Mouse (Mus musculus): ENCODE data around the gene Fam171a1.
A peak's percentile ranks its signal among the peaks of the same experiment; 100 is the strongest.
"Not testable (repeated sequence)": the region's sequence is repeated elsewhere in the genome, so short reads cannot be mapped to it uniquely, and the experiment has no call there.

The Fam171a1 gene

GRCm38 (mm10) chr2:3113866-3114265 lies at the start of gene Fam171a1:
Fam171a1 (plus strand) TSS chr2:3114224.
- no peak for DNase-seq (ENCODE audit: low spot score in 2 of 2)

- DNase-seq (ENCODE audit: low spot score in 2 of 2), result no peak
These were observed 44.9 kb upstream of the Fam171a1 start for GRCm38 (mm10) chr2:3069140-3069539.

GRCm38 (mm10) chr2:3088361-3088760 lies 25.7 kb upstream of the Fam171a1 start:
- DNase-seq (ENCODE audit: low spot score in 2 of 2), result not testable (repeated sequence)

GRCm38 (mm10) chr2:3089274-3089673 lies 24.8 kb upstream of the Fam171a1 start:
- DNase-seq (ENCODE audit: low spot score in 2 of 2), result no peak

- no peak for DNase-seq (ENCODE audit: low spot score in 2 of 2)
These were observed 17.9 kb upstream of the Fam171a1 start for GRCm38 (mm10) chr2:3096101-3096500.

GRCm38 (mm10) chr2:3099971-3100370 lies 14.1 kb upstream of the Fam171a1 start:
- no peak for DNase-seq (ENCODE audit: low spot score in 2 of 2)

- no peak for DNase-seq (ENCODE audit: low spot score in 2 of 2)
These were observed 12.6 kb upstream of the Fam171a1 start for GRCm38 (mm10) chr2:3101292-3101957.

- DNase-seq (ENCODE audit: low spot score in 2 of 2), result no peak
These were observed 11.7 kb upstream of the Fam171a1 start for GRCm38 (mm10) chr2:3102360-3102759.

- DNase-seq (ENCODE audit: low spot score in 2 of 2), result peak; percentile 28 to 40
These were observed 6.6 kb upstream of the Fam171a1 start for GRCm38 (mm10) chr2:3107471-3107870.

GRCm38 (mm10) chr2:3108431-3108830 lies 5.6 kb upstream of the Fam171a1 start:
- no peak for DNase-seq (ENCODE audit: low spot score in 2 of 2)

GRCm38 (mm10) chr2:3108834-3109233 lies 5.2 kb upstream of the Fam171a1 start:
- DNase-seq (ENCODE audit: low spot score in 2 of 2), result no peak

GRCm38 (mm10) chr2:3117855-3118202 lies 3.8 kb downstream of the Fam171a1 start:
- no peak for DNase-seq (ENCODE audit: low spot score in 2 of 2)

GRCm38 (mm10) chr2:3118203-3118941 lies 4.3 kb downstream of the Fam171a1 start:
- DNase-seq (ENCODE audit: low spot score in 2 of 2), result peak; percentile 87 to 89

- no peak for DNase-seq (ENCODE audit: low spot score in 2 of 2)
These were observed 4.9 kb downstream of the Fam171a1 start for GRCm38 (mm10) chr2:3118969-3119368.

- DNase-seq (ENCODE audit: low spot score in 2 of 2), result no peak
These were observed 5.4 kb downstream of the Fam171a1 start for GRCm38 (mm10) chr2:3119371-3119935.

- DNase-seq (ENCODE audit: low spot score in 2 of 2), result no peak
These were observed 8.5 kb downstream of the Fam171a1 start for GRCm38 (mm10) chr2:3122571-3122970.

GRCm38 (mm10) chr2:3127256-3127883 lies 13.3 kb downstream of the Fam171a1 start:
- DNase-seq (ENCODE audit: low spot score in 2 of 2), result no peak

GRCm38 (mm10) chr2:3128344-3128871 lies 14.4 kb downstream of the Fam171a1 start:
- no peak for DNase-seq (ENCODE audit: low spot score in 2 of 2)

- DNase-seq (ENCODE audit: low spot score in 2 of 2), result no peak
These were observed 14.9 kb downstream of the Fam171a1 start for GRCm38 (mm10) chr2:3128910-3129309.

GRCm38 (mm10) chr2:3132473-3132872 lies 18.4 kb downstream of the Fam171a1 start:
- DNase-seq (ENCODE audit: low spot score in 2 of 2), result no peak

GRCm38 (mm10) chr2:3134580-3135296 lies 20.7 kb downstream of the Fam171a1 start:
- DNase-seq (ENCODE audit: low spot score in 2 of 2), result no peak

GRCm38 (mm10) chr2:3135297-3135684 lies 21.3 kb downstream of the Fam171a1 start:
- no peak for DNase-seq (ENCODE audit: low spot score in 2 of 2)

Measured in right cerebral cortex, adult 2 months (tissue).